Mouse (Mus musculus) forebrain, embryonic 14.5 days (tissue): Measurements from ENCODE around the gene Zbtb17. TPM values are rescaled to one million over a fixed set of nuclear protein-coding genes. Genes with fewer than 3 reads are reported as not detected.
A peak's percentile ranks its signal among the peaks of the same experiment; 100 is the strongest.

ENCODE experiments used
- ATAC-seq: fragments of 200-750 bp; cut with Nextera tagmentation; 2 replicates; pipeline ENCODE4 v1.8.0; 2017; ENCODE audit warnings: mild to moderate bottlenecking, moderate library complexity
- DNase-seq: peaks from one replicate; pipeline ENCODE4 v3.0.0-alpha.2; 2015; ENCODE audit warnings: low spot score
- H3K27ac ChIP-seq: fragments of 300-500 bp; sonication (generic); 2 replicates; pipeline ENCODE4 v1.5.1; 2014; ENCODE audit warnings: low read depth, mild to moderate bottlenecking, control low read depth, low read length, moderate library complexity
- H3K27me3 ChIP-seq: fragments of 300-500 bp; sonication (generic); replicated peaks from 2 replicates; pipeline ENCODE4 v1.6.1; 2014; ENCODE audit warnings: low read length, control low read depth, mixed read lengths; ENCODE audit not compliant: control insufficient read depth, insufficient read depth
- H3K36me3 ChIP-seq: fragments of 300-500 bp; sonication (generic); 2 replicates; pipeline ENCODE4 v1.6.1; 2014; ENCODE audit warnings: low read length, control low read depth; ENCODE audit not compliant: control insufficient read depth, insufficient read depth
- H3K4me1 ChIP-seq: fragments of 300-500 bp; sonication (generic); 2 replicates; pipeline ENCODE4 v1.6.1; 2014; ENCODE audit warnings: antibody characterized with exemption, low read length, control low read depth; ENCODE audit not compliant: control insufficient read depth, insufficient read depth
- H3K4me2 ChIP-seq: fragments of 300-500 bp; sonication (generic); 2 replicates; pipeline ENCODE4 v1.6.1; 2014; ENCODE audit warnings: mild to moderate bottlenecking, control low read depth, low read length
- H3K4me3 ChIP-seq: fragments of 300-500 bp; sonication (generic); 2 replicates; pipeline ENCODE4 v1.5.1; 2014; ENCODE audit warnings: low read depth, low read length, control low read depth
- H3K9ac ChIP-seq: fragments of 300-500 bp; sonication (generic); 2 replicates; pipeline ENCODE4 v1.6.1; 2014; ENCODE audit warnings: mild to moderate bottlenecking, low read length, control low read depth, moderate library complexity
- H3K9me3 ChIP-seq: fragments of 300-500 bp; sonication (generic); replicated peaks from 2 replicates; pipeline ENCODE4 v1.6.1; 2016; ENCODE audit warnings: low read length, control low read depth, mixed read lengths; ENCODE audit not compliant: control insufficient read depth
- WGBS: fragments of 180-500 bp; shearing (Covaris S2); extraction: QIAGEN DNeasy Blood & Tissue Kit; methylation state at CpG from one replicate; pipeline ENCODE4 v1.1.7; 2014; 5-methylcytosine and 5-hydroxymethylcytosine counted together
- polyA plus RNA-seq: library from polyadenylated mRNA; unstranded; fragments of >200 nt; fragmentation: Nextera tagmentation; extraction: Ambion mirVana; gene quantifications from 2 replicates; pipeline ENCODE4 v1.2.1, GENCODE M21; 2014

Zbtb17 gene
- polyA plus RNA-seq, 1 experiment from 2014 or later = 41.3 TPM

DNA sequence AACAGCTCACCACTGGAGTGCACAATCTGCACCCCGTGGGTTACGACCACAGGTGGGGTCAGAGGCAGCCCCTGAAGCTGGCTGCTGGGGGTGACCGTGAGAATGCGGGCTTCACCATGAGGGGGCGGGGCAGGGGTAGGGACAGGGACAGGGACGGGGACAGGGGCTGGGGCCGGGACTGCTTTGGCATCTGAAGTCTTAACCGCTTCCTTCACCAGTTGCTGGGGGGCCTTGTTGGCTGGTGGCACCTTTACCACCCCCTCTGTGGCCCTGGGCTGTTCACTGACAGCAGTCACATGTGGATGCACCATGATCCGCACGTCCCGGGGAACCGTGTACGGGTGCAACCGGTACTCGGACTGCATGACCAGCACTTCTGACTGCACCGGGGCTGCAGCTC lies 27.0 kb downstream of the Zbtb17 start:
- no peak for ATAC-seq
- WGBS = 97% methylated on average over 16 of the region's 16 CpGs
- Histone ChIP-seq H3K27ac (no peak overlapping the region), H3K4me2 (no peak overlapping the region), H3K36me3 (peaks cover 99% of the 10 kb centered on the region), H3K4me1 (no peaks in the 10 kb centered on the region), H3K9me3 (no peaks in the 10 kb centered on the region), H3K4me3 (no peak overlapping the region), H3K9ac (no peak overlapping the region), H3K27me3 (no peaks in the 10 kb centered on the region)
- DNase-seq = no peak

DNA sequence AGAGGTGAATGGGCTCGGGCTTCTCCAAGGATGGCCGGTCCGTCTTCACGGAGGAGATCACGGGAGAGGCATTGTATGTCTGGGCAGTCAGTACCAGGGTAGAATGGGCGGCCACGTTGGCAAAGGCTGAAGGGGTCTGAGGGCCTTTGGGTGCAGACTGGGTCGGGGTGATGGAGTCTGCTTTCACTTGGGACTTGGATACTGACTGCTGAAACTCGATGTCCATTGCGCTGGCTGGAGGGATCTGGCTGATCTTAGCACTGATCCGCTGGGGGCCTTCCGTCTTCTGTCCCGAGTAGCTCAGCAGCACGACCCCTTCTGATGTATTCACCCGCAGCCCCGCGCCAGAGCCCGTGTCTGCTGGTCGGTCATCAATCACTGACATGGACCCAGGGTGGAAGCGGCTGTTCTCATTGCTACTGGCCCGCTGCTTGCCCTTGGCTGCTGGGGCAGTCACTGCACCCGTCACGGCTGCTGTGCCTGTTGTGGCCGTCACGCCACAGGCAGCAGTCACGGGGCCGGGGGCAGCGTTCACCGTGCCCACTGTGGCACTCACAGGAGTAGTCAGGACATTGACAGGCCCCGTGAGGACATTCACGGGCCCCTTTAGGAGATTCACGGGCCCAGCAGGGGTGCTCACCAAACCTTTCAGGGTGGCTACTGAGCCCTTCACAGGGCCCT lies 28.3 kb downstream of the Zbtb17 start:
- 94% methylated on average over 32 of the region's 32 CpGs for WGBS
- H3K4me2 ChIP-seq = no peak overlapping the region
- H3K36me3 ChIP-seq = peaks cover 99% of the 10 kb centered on the region
- ATAC-seq (no peak), DNase-seq (no peak)
- no peak overlapping the region for H3K27ac ChIP-seq
- no peak overlapping the region for H3K9ac ChIP-seq
- no peaks in the 10 kb centered on the region for H3K9me3 ChIP-seq
- H3K4me3 ChIP-seq = no peak overlapping the region
- H3K4me1 ChIP-seq = no peaks in the 10 kb centered on the region
- H3K27me3 ChIP-seq = no peaks in the 10 kb centered on the region

DNA sequence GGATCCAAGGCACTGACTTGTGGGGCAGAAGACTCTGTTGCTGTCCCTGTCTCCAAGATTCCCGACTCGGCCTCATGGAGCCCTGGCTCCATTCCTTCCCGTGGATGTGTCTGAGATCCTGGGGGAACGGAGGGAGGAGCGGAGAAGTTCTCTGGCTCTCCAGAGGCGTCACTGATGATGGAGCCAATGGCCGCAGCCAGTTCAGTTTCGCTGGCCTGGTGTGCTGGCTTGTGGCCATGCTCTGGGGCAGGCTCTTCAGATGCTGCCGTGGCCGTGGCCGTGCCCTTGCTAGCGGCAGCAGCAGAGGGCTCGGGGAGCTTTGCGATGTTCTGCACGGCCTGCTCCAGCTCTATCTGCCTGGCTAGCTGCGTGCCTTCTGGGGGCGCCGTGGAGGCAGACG lies 30.0 kb downstream of the Zbtb17 start:
- Histone ChIP-seq H3K4me3 (no peak overlapping the region), H3K4me2 (no peak overlapping the region), H3K4me1 (no peaks in the 10 kb centered on the region), H3K27me3 (no peaks in the 10 kb centered on the region), H3K36me3 (peaks cover 98% of the 10 kb centered on the region), H3K9me3 (no peaks in the 10 kb centered on the region), H3K27ac (no peak overlapping the region), H3K9ac (no peak overlapping the region)
- no peak for ATAC-seq
- DNase-seq = no peak
- 90% methylated on average over 19 of the region's 19 CpGs for WGBS

DNA sequence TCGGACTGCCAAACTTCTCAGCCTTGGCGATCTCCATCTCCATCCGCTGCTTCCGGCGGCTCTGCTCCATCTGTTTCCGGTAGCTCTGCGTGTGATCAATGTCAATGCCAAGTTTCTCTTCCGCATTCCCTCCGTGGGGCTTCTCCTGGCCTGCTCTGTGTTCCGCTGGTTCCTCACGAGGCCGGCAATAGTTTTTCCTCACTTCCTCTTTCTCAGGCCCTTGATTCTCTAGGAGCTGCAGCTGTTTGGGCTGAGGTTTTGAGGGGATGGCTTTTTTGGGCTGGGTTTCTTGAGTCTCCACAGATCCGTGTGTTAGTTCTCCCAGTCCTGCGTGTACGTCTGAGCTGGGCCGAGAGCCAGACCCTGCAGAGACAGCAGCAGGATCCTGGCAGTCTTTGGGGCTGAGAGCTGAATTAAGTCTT lies 33.2 kb downstream of the Zbtb17 start:
- Histone ChIP-seq H3K27ac (peak overlapping the region; percentile 53), H3K4me1 (no peaks in the 10 kb centered on the region), H3K9ac (no peak overlapping the region), H3K36me3 (peaks cover 94% of the 10 kb centered on the region), H3K4me2 (no peak overlapping the region), H3K27me3 (no peaks in the 10 kb centered on the region), H3K9me3 (no peaks in the 10 kb centered on the region), H3K4me3 (no peak overlapping the region)
- 70% methylated on average over 16 of the region's 16 CpGs for WGBS
- DNase-seq (peak; percentile 65), ATAC-seq (peak; percentile 37; the same call in 1 of the 2 replicates)

DNA sequence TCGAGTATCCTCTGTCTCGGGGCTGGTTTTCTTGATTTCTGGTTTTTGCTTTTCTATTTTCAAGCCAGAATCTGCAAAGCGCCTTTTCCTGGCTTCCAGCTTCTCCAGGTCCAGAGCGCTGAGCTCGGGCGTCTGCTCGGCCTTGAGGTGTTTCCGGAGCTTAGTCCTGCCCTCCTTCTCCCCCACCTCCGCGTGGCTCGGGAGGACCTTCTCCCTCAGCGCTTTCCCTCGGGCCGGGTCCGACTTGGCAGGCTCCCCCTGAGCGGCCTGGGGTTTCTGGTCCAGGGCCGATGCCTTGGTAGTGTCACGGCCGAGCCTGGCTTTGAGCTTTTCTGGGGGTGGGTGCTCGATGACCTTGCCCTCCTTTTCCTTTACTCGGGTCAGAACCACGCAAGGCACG lies 33.8 kb downstream of the Zbtb17 start:
- H3K27me3 ChIP-seq = no peaks in the 10 kb centered on the region
- H3K4me3 ChIP-seq = no peak overlapping the region
- H3K9ac ChIP-seq = no peak overlapping the region
- 81% methylated on average over 23 of the region's 23 CpGs for WGBS
- ATAC-seq (no peak; the same call in 1 of the 2 replicates), DNase-seq (no peak)
- no peak overlapping the region for H3K4me2 ChIP-seq
- H3K4me1 ChIP-seq = no peaks in the 10 kb centered on the region
- peaks cover 94% of the 10 kb centered on the region for H3K36me3 ChIP-seq
- H3K27ac ChIP-seq = peak overlapping the region; percentile 77
- H3K9me3 ChIP-seq = no peaks in the 10 kb centered on the region

DNA sequence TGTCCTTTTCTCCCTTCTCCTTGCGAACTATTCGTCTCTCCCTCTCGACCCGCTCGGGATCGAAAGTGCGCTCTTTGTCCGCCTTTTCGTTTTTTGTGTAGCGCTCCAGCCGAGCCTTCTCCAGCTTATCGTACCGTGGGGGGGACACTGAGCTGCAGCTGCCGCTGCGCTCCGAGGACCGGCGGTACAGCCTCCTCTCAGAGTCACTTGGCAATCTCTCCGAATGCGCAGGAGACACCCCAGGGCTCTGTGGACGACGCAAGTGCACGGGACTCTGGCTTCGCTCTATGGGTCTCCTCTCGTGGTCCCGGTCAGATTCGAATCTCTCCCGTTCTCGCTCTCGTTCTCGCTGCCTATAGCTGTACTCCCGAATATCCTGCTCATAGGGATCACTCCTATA lies 34.3 kb downstream of the Zbtb17 start:
- ATAC-seq (no peak), DNase-seq (no peak)
- Histone ChIP-seq H3K27me3 (no peaks in the 10 kb centered on the region), H3K27ac (peak overlapping the region; percentile 77; the same call in 1 of the 2 replicates), H3K4me2 (no peak overlapping the region), H3K4me3 (no peak overlapping the region), H3K36me3 (peaks cover 94% of the 10 kb centered on the region), H3K9ac (no peak overlapping the region), H3K4me1 (no peaks in the 10 kb centered on the region), H3K9me3 (no peaks in the 10 kb centered on the region)
- WGBS = 94% methylated on average over 32 of the region's 32 CpGs

DNA sequence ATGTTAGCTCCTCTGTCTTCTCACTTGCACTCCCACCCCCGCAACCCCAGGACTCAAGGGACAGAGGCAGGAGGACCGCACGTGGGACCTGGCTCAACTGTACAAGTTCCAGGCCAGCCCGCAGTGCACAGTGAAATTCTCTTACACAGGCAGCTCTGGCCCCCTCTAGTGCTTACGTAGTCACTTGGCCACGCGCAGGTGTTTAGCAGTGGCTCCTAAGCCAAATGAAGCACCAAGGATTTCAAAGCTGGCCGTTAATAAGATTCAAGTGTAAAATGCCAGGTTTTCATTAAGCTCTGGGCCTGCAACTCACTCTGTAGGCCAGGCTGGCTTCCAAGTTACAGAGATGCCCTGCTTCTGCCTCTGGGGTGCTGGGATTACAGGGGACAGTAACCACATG lies 35.0 kb downstream of the Zbtb17 start:
- H3K4me1 ChIP-seq = no peaks in the 10 kb centered on the region
- H3K9ac ChIP-seq = no peak overlapping the region
- DNase-seq (peak; percentile 16), ATAC-seq (no peak)
- 90% methylated on average over 8 of the region's 8 CpGs for WGBS
- H3K27me3 ChIP-seq = no peaks in the 10 kb centered on the region
- peaks cover 94% of the 10 kb centered on the region for H3K36me3 ChIP-seq
- H3K27ac ChIP-seq = 0 out of 2 replicates have a peak overlapping the region, but pooled peaks have one; percentile 39
- no peak overlapping the region for H3K4me3 ChIP-seq
- no peak overlapping the region for H3K4me2 ChIP-seq
- H3K9me3 ChIP-seq = no peaks in the 10 kb centered on the region

DNA sequence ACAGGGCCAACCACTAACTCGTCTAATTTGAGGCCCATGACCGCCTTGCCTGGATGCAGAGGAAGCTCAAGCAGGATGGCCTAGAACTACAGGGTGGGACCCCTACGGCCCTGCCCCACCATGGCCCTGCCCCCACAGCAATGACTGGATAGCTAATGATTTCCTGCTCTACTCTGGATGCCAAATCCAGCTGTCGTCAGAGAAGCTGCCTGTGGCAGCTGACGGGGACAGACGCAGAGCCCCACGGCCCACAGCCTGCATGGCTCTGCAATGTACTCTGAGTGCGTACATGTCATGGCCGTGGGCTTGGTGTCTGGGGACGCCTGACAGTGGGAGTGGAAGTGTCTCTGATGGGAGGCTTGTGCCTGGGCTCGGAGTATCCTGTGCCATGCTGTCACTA lies 39.6 kb downstream of the Zbtb17 start:
- WGBS = 89% methylated on average over 11 of the region's 11 CpGs
- Histone ChIP-seq H3K4me2 (no peak overlapping the region), H3K27me3 (no peaks in the 10 kb centered on the region), H3K36me3 (peaks cover 94% of the 10 kb centered on the region), H3K9me3 (no peaks in the 10 kb centered on the region), H3K4me1 (no peaks in the 10 kb centered on the region), H3K9ac (no peak overlapping the region), H3K4me3 (no peak overlapping the region), H3K27ac (no peak overlapping the region)
- ATAC-seq = no peak
- no peak for DNase-seq

DNA sequence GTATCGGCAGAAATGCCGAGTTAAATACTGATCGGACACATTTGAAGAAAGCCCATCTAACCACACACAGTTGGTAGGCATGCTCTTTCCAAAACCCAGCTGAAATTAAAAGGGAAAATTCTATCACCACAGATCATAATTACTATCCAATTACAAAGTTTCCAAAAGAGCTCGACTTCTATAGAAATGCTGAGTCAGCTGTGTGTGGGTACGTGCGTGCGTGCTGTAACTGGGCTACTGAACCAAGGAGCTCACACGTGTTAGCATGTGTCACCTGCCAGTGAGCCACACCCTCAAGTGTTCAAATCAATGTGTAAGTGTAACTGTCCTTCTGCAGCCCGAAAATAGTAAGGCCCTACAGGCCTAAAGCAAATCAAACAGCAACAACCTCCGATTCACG lies 43.1 kb downstream of the Zbtb17 start:
- no peak overlapping the region for H3K4me3 ChIP-seq
- H3K36me3 ChIP-seq = peaks cover 97% of the 10 kb centered on the region
- ATAC-seq (no peak), DNase-seq (no peak)
- H3K9me3 ChIP-seq = no peaks in the 10 kb centered on the region
- no peak overlapping the region for H3K9ac ChIP-seq
- no peak overlapping the region for H3K4me2 ChIP-seq
- no peak overlapping the region for H3K27ac ChIP-seq
- no peaks in the 10 kb centered on the region for H3K4me1 ChIP-seq
- H3K27me3 ChIP-seq = no peaks in the 10 kb centered on the region
- 96% methylated on average over 11 of the region's 11 CpGs for WGBS
